Mouse (Mus musculus) MEL (cell line): ENCODE data around the gene Nprl3. TPM values are rescaled to one million over a fixed set of nuclear protein-coding genes. Genes with fewer than 3 reads are reported as not detected.
A peak's percentile ranks its signal among the peaks of the same experiment; 100 is the strongest.

Experiments
- DNase-seq: peaks from one replicate; pipeline ENCODE4 v3.0.0; 2011; ENCODE audit warnings: low read depth, low spot score
- H3K27ac ChIP-seq: 2 replicates; pipeline ENCODE4 v1.5.1; 2012; ENCODE audit warnings: low read depth, mild to moderate bottlenecking, control low read depth, low read length, moderate library complexity; ENCODE audit not compliant: control insufficient read depth
- H3K27me3 ChIP-seq, 2 experiments: fragments of 150-350 bp in 1 of 2; sonication (generic) in 1 of 2; 2 replicates each; pipeline ENCODE4 v1.6.1; 2012; ENCODE audit warnings: low read length in 2 of 2, mild to moderate bottlenecking in 2 of 2, improper control_type of control experiment in 1 of 2, moderate library complexity in 1 of 2; ENCODE audit not compliant: insufficient read depth in 2 of 2, control insufficient read depth in 1 of 2
- H3K36me3 ChIP-seq, 2 experiments: 2 replicates each; pipeline ENCODE4 v1.6.1; 2012 to 2014; ENCODE audit warnings: low read length in 2 of 2, improper control_type of control experiment in 1 of 2, inconsistent platforms in 1 of 2, mild to moderate bottlenecking in 1 of 2; ENCODE audit not compliant: insufficient read depth in 2 of 2, control insufficient read depth in 1 of 2
- H3K4me1 ChIP-seq, 2 experiments: fragments of 150-350 bp in 1 of 2; sonication (generic) in 1 of 2; 2 replicates each; pipeline ENCODE4 v1.6.1; 2012; ENCODE audit warnings: low read length in 2 of 2, improper control_type of control experiment in 1 of 2, mild to moderate bottlenecking in 1 of 2; ENCODE audit not compliant: insufficient read depth in 2 of 2, control insufficient read depth in 1 of 2
- H3K4me3 ChIP-seq, 2 experiments: fragments of 150-350 bp in 1 of 2; sonication (generic) in 1 of 2; 2 replicates each; pipeline ENCODE4 v1.5.1; 2012; ENCODE audit warnings: low read depth in 2 of 2, low read length in 2 of 2, mild to moderate bottlenecking in 2 of 2, moderate library complexity in 2 of 2, control low read depth in 1 of 2, improper control_type of control experiment in 1 of 2; ENCODE audit not compliant: control insufficient read depth in 1 of 2, insufficient read depth in 1 of 2
- H3K79me2 ChIP-seq: 2 replicates; pipeline ENCODE4 v1.6.1; 2012; ENCODE audit warnings: mild to moderate bottlenecking, low read length, moderate library complexity; ENCODE audit not compliant: control insufficient read depth, poor library complexity, insufficient read depth
- H3K9ac ChIP-seq: 2 replicates; pipeline ENCODE4 v1.6.1; 2012; ENCODE audit warnings: low read depth, mild to moderate bottlenecking, control low read depth, low read length, moderate library complexity; ENCODE audit not compliant: control insufficient read depth, poor library complexity, severe bottlenecking
- H3K9me3 ChIP-seq: fragments of 150-350 bp; sonication (generic); replicated peaks from 2 replicates; pipeline ENCODE4 v1.6.1; 2012; ENCODE audit warnings: mild to moderate bottlenecking, low read length, improper control_type of control experiment, moderate library complexity; ENCODE audit not compliant: insufficient read depth
- BHLHE40 ChIP-seq: IDR thresholded peaks from 2 replicates; pipeline ENCODE4 v1.6.1; 2012; ENCODE audit warnings: low read depth, mild to moderate bottlenecking, inconsistent platforms, low read length, improper control_type of control experiment, borderline replicate concordance
- CHD1 ChIP-seq: IDR thresholded peaks from 2 replicates; pipeline ENCODE4 v1.6.1; 2012; ENCODE audit warnings: low read depth, mild to moderate bottlenecking, inconsistent platforms, low read length, improper control_type of control experiment
- E2F4 ChIP-seq: IDR thresholded peaks from 2 replicates; pipeline ENCODE4 v1.6.1; 2011; ENCODE audit warnings: low read depth, low read length, improper control_type of control experiment, borderline replicate concordance
- MAZ ChIP-seq: IDR thresholded peaks from 2 replicates; pipeline ENCODE4 v1.6.1; 2012; ENCODE audit warnings: low read depth, mild to moderate bottlenecking, inconsistent platforms, low read length, improper control_type of control experiment
- MEF2A ChIP-seq: IDR thresholded peaks from 2 replicates; pipeline ENCODE4 v1.6.1; 2014; ENCODE audit warnings: low read depth, mild to moderate bottlenecking, inconsistent platforms, low read length, improper control_type of control experiment; ENCODE audit not compliant: poor library complexity, insufficient replicate concordance, severe bottlenecking; ENCODE audit errors: extremely low read depth
- MYB ChIP-seq: IDR thresholded peaks from 2 replicates; pipeline ENCODE4 v1.6.1; 2011; ENCODE audit warnings: mild to moderate bottlenecking, low read depth, low read length, improper control_type of control experiment
- MYC ChIP-seq: IDR thresholded peaks from 2 replicates; pipeline ENCODE4 v1.6.1; 2011; ENCODE audit warnings: low read depth, mild to moderate bottlenecking, low read length, improper control_type of control experiment, moderate library complexity
- NELFE ChIP-seq: IDR thresholded peaks from 2 replicates; pipeline ENCODE4 v1.6.1; 2011; ENCODE audit warnings: low read depth, low read length, improper control_type of control experiment
- NRF1 ChIP-seq: IDR thresholded peaks from 2 replicates; pipeline ENCODE4 v1.6.1; 2014; ENCODE audit warnings: low read depth, mild to moderate bottlenecking, inconsistent platforms, low read length, improper control_type of control experiment, moderate library complexity; ENCODE audit not compliant: poor library complexity, insufficient read depth, severe bottlenecking
- POLR2A ChIP-seq, 2 experiments: IDR thresholded peaks; 2 replicates each; pipeline ENCODE4 v1.6.1; 2011 to 2012; ENCODE audit warnings: low read length in 2 of 2, mild to moderate bottlenecking in 2 of 2, control low read depth in 1 of 2, improper control_type of control experiment in 1 of 2, low read depth in 1 of 2, moderate library complexity in 1 of 2; ENCODE audit not compliant: control insufficient read depth in 1 of 2, insufficient read depth in 1 of 2, poor library complexity in 1 of 2
- SIN3A ChIP-seq: IDR thresholded peaks from 2 replicates; pipeline ENCODE4 v1.6.1; 2012; ENCODE audit warnings: low read length, improper control_type of control experiment, inconsistent platforms
- SMC3 ChIP-seq: IDR thresholded peaks from 2 replicates; pipeline ENCODE4 v1.6.1; 2011; ENCODE audit warnings: low read depth, low read length, improper control_type of control experiment
- TCF12 ChIP-seq: IDR thresholded peaks from 2 replicates; pipeline ENCODE4 v1.6.1; 2014; ENCODE audit warnings: low read depth, mild to moderate bottlenecking, inconsistent platforms, low read length, improper control_type of control experiment, moderate library complexity
- USF1 ChIP-seq: IDR thresholded peaks from 2 replicates; pipeline ENCODE4 v1.6.1; 2014; ENCODE audit warnings: low read depth, mild to moderate bottlenecking, inconsistent platforms, low read length, improper control_type of control experiment, moderate library complexity
- USF2 ChIP-seq, 2 experiments: IDR thresholded peaks; 2 replicates each; pipeline ENCODE4 v1.6.1; 2011 to 2012; ENCODE audit warnings: improper control_type of control experiment in 2 of 2, low read length in 2 of 2, borderline replicate concordance in 1 of 2, inconsistent platforms in 1 of 2, low read depth in 1 of 2, mild to moderate bottlenecking in 1 of 2; ENCODE audit not compliant: insufficient read depth in 1 of 2
- ZC3H11A ChIP-seq: IDR thresholded peaks from 2 replicates; pipeline ENCODE4 v1.6.1; 2012; ENCODE audit warnings: low read depth, mild to moderate bottlenecking, inconsistent platforms, low read length, improper control_type of control experiment
- ZKSCAN1 ChIP-seq: IDR thresholded peaks from 2 replicates; pipeline ENCODE4 v1.6.1; 2012; ENCODE audit warnings: low read depth, mild to moderate bottlenecking, inconsistent platforms, low read length, improper control_type of control experiment, moderate library complexity
- ZMIZ1 ChIP-seq: IDR thresholded peaks from 2 replicates; pipeline ENCODE4 v1.6.1; 2012; ENCODE audit warnings: low read depth, mild to moderate bottlenecking, inconsistent platforms, low read length, improper control_type of control experiment, moderate library complexity
- polyA plus RNA-seq, 2 experiments: library from polyadenylated mRNA; stranded (reverse) in 1 of 2; unstranded in 1 of 2; fragments of >175 nt in 1 of 2; fragments of >200 nt in 1 of 2; gene quantifications; 2 replicates each; pipeline versions ENCODE4 v1.2.1 to v1.2.4; 2012; ENCODE audit warnings: low replicate concordance in 2 of 2, low read depth in 1 of 2; ENCODE audit not compliant: insufficient read length in 2 of 2, insufficient read depth in 1 of 2, missing spikeins in 1 of 2
- total RNA-seq: library from RNA; depleted of rRNA; stranded (reverse); fragments of 300-350 nt; gene quantifications from 2 replicates; pipeline ENCODE4 v1.2.3, GENCODE M21; 2012

Gene Nprl3
- total and polyA plus RNA-seq, 3 experiments, result 14.1 to 18.4 TPM; not detected in 1

DNA sequence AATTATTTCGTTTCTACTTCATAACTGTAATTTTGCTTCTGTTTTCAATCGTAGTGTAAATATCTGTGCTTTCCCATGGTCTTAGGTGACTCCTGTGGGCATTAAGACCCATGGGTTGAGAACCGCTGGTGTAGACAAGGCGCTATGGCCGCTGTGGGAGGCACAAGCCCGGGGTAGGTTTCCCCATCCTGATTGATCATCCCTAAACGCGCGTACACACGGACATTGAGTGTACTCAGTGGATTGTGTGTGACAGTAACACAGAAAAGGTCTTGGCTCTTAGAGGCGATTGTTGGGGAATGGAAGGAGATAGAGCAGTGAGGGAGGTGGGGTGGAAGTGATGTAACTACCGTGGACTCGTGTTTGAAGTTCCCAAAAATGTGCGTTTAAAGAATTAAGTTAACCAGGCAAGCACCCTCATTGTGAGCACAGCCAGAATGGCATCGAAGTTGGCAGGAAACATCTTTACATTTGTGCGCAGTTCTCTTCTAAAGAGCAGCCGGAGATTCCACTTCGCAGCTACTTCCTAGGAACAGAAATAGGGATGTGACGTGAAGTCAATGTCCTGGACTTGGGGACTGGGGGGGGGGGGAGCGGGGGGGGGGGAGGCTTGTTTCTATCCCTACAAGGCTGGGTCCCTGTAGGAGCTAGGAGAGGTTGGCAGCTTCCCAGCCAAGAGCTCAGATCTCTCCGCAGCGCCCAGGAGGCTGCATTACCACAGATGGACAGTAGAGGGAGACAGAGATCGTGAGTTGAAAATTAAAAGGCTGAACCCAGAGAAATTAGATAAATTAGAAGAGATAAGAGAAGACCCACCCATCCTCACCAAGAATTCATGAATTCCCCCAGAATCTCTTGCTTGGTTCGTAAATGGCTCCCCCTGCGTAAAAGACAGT, 85.3 kb downstream of the Nprl3 start (continued):
- TF ChIP-seq E2F4 (no peak), NRF1 (no peak), TCF12 (no peak), ZKSCAN1 (no peak), ZMIZ1 (no peak), MAZ (0 out of 2 replicates have a peak, but pooled peaks have one; percentile 32), MEF2A (no peak), USF2 (IDR thresholded peaks at IDR 0.05; ENCODE audit: borderline replicate concordance in 1 of 2, insufficient read depth in 1 of 2, low read depth in 1 of 2, low read length in 2 of 2) (no peak), SMC3 (peak; percentile 99), NELFE (no peak), POLR2A (IDR thresholded peaks at IDR 0.05; ENCODE audit: control insufficient read depth in 1 of 2, insufficient read depth in 1 of 2, low read depth in 1 of 2, low read length in 2 of 2, poor library complexity in 1 of 2) (no peak), BHLHE40 (peak; percentile 59; the same call in 1 of the 2 replicates)

DNA sequence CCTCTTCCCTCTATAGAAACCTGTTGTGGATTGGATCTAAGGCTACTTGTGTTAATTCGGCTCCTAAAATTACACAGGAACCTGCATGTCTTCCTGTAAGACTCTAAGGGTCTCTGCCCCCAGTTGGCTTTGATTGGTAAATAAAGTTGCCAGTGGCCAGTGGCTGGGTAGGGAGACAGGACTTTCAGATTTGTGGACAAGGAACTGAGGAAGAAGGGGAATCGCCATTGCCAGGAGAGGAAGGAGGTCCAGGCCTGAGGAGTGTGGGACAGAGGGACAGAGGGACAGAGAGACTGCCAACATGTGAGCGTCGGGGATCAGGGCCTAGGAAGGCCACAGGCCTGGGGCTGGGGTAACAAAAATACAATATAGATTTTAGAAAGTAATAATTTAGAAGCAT, 86.3 kb downstream of the Nprl3 start:
- Histone ChIP-seq H3K4me3 (no peak overlapping the region), H3K79me2 (no peaks in the 10 kb centered on the region), H3K9me3 (no peaks in the 10 kb centered on the region), H3K27ac (no peak overlapping the region), H3K36me3 (no peaks in the 10 kb centered on the region), H3K4me1 (0 out of 4 replicates have a peak, but pooled peaks cover 0 to under 1% of the 10 kb centered on the region in 2 experiments), H3K27me3 (no peaks in the 10 kb centered on the region), H3K9ac (no peak overlapping the region)
- TF ChIP-seq USF1 (no peak), MYB (no peak), NRF1 (no peak), MYC (no peak), SIN3A (no peak), CHD1 (no peak), ZC3H11A (no peak), MAZ (no peak)
- no peak for DNase-seq
